24 mouse cellular contexts compared by ENCODE assay signal in the genomic region with DNA sequence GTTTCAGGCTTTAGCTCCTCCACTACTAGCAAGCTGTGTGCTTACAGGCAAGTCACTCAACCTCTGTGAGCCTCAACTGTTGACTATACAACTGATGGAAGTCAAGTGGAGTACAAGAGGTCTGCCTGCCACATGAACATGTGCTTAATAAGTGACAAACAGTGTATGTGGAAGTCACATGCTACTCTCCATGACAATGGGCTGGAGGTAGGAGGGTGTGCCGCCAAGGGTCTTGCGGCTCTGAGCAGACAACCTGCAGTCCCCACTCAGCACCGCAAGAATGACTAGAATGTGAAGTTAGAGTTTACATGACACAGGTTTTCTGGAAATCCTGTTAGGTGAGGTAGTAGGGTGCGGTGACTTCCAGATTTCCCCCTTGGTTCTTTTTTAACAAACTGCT.
"Had no signal": no experiment of that assay in that cellular context is flagged by ENCODE, and none has a peak within 500 bp of the region (broad histone marks: within the 10 kb centered on the region; RNA-seq: fewer than 3 reads in every experiment).

No protein-coding gene starts in this region.

- H3K9ac ChIP-seq: heart, embryonic 12.5 days; hindbrain, embryonic 12.5 days; hindbrain, embryonic 14.5 days; intestine, embryonic 15.5 days; kidney, embryonic 15.5 days; limb, embryonic 13.5 days; limb, embryonic 15.5 days; liver, embryonic 12.5 days had no signal

- ATAC-seq: hindbrain, embryonic 16.5 days; inflammation-experienced regulatory T-cells, adult 6 months; intestine, embryonic 15.5 days; intestine, postnatal 0 days; liver, embryonic 12.5 days had no signal

- H3K9me3 ChIP-seq: heart, embryonic 12.5 days; hindbrain, embryonic 10.5 days; hindbrain, embryonic 12.5 days; intestine, embryonic 15.5 days; kidney, embryonic 15.5 days; limb, embryonic 13.5 days; limb, embryonic 15.5 days; liver, embryonic 12.5 days had no signal

- H3K27me3 ChIP-seq: heart, embryonic 12.5 days; hindbrain, embryonic 12.5 days; intestine, embryonic 15.5 days; kidney, embryonic 15.5 days; limb, embryonic 13.5 days; limb, embryonic 15.5 days; liver, embryonic 12.5 days had no signal

- DNase-seq: gastrocnemius, postnatal 25 days; heart, adult 2 months; heart, postnatal 10 days; heart, postnatal 4 days; kidney, adult 18-20 months; kidney, adult 8-10 months; kidney, postnatal 14 days; kidney, postnatal 36 days; layer of hippocampus, adult 9-11 months; layer of hippocampus, postnatal 36 days; left cerebral cortex, postnatal 4 days had no signal

- H3K4me3 ChIP-seq: heart, adult 2 months; heart, embryonic 12.5 days; hindbrain, embryonic 10.5 days; hindbrain, embryonic 12.5 days; intestine, embryonic 15.5 days; kidney, embryonic 15.5 days; limb, embryonic 13.5 days; limb, embryonic 15.5 days; liver, embryonic 12.5 days had no signal

- H3K36me3 ChIP-seq: heart, embryonic 12.5 days; hindbrain, embryonic 10.5 days; hindbrain, embryonic 12.5 days; intestine, embryonic 15.5 days; kidney, embryonic 15.5 days; limb, embryonic 13.5 days; limb, embryonic 15.5 days; liver, embryonic 12.5 days had no signal

- H3K4me2 ChIP-seq: heart, embryonic 12.5 days; hindbrain, embryonic 12.5 days; hindbrain, embryonic 14.5 days; intestine, embryonic 15.5 days; kidney, embryonic 15.5 days; limb, embryonic 13.5 days; limb, embryonic 15.5 days; liver, embryonic 12.5 days had no signal

- H3K4me1 ChIP-seq: heart, embryonic 12.5 days; hindbrain, embryonic 12.5 days; intestine, embryonic 15.5 days; kidney, embryonic 15.5 days; limb, embryonic 13.5 days; limb, embryonic 15.5 days; liver, embryonic 12.5 days had no signal

- H3K27ac ChIP-seq: heart, adult 2 months; hindbrain, embryonic 10.5 days; hindbrain, embryonic 12.5 days; hindbrain, embryonic 14.5 days; intestine, embryonic 15.5 days; kidney, embryonic 15.5 days; kidney, postnatal 0 days; limb, embryonic 13.5 days; limb, embryonic 15.5 days; liver, embryonic 12.5 days had no signal
